Mouse (Mus musculus) intestine, embryonic 15.5 days (tissue): ENCODE measurements at regions not wholly inside any gene's neighbourhood (a gene's known extent, or its start where the extent isn't known, plus 50 kb on each side); places are given as distances from the start of the nearest gene placed in this dataset.

Experiments used
- ATAC-seq: fragments of 200-750 bp; cut with Nextera tagmentation; 2 replicates; pipeline ENCODE4 v1.8.0; 2017; ENCODE audit warnings: moderate TSS enrichment, moderate library complexity
- H3K27ac ChIP-seq: fragments of 300-500 bp; sonication (generic); 2 replicates; pipeline ENCODE4 v1.5.1; 2015; ENCODE audit warnings: mild to moderate bottlenecking, inconsistent platforms
- H3K27me3 ChIP-seq: fragments of 300-500 bp; sonication (generic); replicated peaks from 2 replicates; pipeline ENCODE4 v1.6.1; 2015; ENCODE audit warnings: inconsistent platforms
- H3K36me3 ChIP-seq: fragments of 300-500 bp; sonication (generic); 2 replicates; pipeline ENCODE4 v1.6.1; 2015; ENCODE audit warnings: inconsistent platforms
- H3K4me1 ChIP-seq: fragments of 300-500 bp; sonication (generic); replicated peaks from 2 replicates; pipeline ENCODE4 v1.6.1; 2015; ENCODE audit warnings: inconsistent platforms
- H3K4me2 ChIP-seq: fragments of 300-500 bp; sonication (generic); replicated peaks from 2 replicates; pipeline ENCODE4 v1.6.1; 2015; ENCODE audit warnings: mild to moderate bottlenecking, inconsistent platforms
- H3K4me3 ChIP-seq: fragments of 300-500 bp; sonication (generic); replicated peaks from 2 replicates; pipeline ENCODE4 v1.5.1; 2015; ENCODE audit warnings: inconsistent platforms
- H3K9ac ChIP-seq: fragments of 300-500 bp; sonication (generic); 2 replicates; pipeline ENCODE4 v1.6.1; 2015; ENCODE audit warnings: inconsistent platforms
- H3K9me3 ChIP-seq: fragments of 300-500 bp; sonication (generic); 2 replicates; pipeline ENCODE4 v1.6.1; 2016; ENCODE audit warnings: inconsistent platforms
- WGBS: fragments of 180-500 bp; shearing (Covaris S2); methylation state at CpG from one replicate; pipeline ENCODE4 v1.1.7; 2015; 5-methylcytosine and 5-hydroxymethylcytosine counted together

GRCm38 (mm10) chr10:98388543-98388942, 525.7 kb upstream of the Atp2b1 start:
- Histone ChIP-seq H3K9ac (no peak overlapping the region), H3K4me1 (no peaks in the 10 kb centered on the region), H3K27me3 (no peaks in the 10 kb centered on the region), H3K4me2 (no peak overlapping the region), H3K36me3 (no peaks in the 10 kb centered on the region), H3K4me3 (no peak overlapping the region), H3K9me3 (no peaks in the 10 kb centered on the region), H3K27ac (no peak overlapping the region)
- ATAC-seq, result peak; percentile 66; the same call in 1 of the 2 replicates

DNA sequence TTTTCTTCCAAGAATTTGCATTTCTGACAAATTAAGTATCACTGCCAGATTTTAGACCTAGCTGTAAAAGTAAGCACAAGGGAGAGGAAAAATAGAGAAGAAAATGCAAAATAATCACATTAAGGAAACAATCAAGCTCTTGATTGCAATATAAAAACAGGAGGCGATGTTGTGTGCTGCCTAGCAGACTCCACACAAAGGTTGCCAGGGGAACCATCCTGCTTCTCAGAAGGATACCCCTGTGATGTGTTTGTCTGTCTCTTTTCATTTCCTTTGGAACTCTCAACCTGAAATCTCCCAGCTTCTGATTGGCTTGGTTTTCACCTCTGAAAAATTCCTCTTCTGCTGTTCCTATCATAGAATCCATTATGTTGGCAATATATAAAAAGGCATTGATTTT, 514.3 kb upstream of the Atp2b1 start:
- H3K4me2 ChIP-seq, result no peak overlapping the region
- WGBS, result 63% methylated on average over 1 of the region's 1 CpGs
- H3K4me1 ChIP-seq, result no peaks in the 10 kb centered on the region
- H3K4me3 ChIP-seq, result no peak overlapping the region
- H3K9ac ChIP-seq, result no peak overlapping the region
- H3K9me3 ChIP-seq, result no peaks in the 10 kb centered on the region
- H3K36me3 ChIP-seq, result no peaks in the 10 kb centered on the region
- no peak for ATAC-seq
- H3K27me3 ChIP-seq, result no peaks in the 10 kb centered on the region
- no peak overlapping the region for H3K27ac ChIP-seq

GRCm38 (mm10) chr10:98417807-98418743, 496.1 kb upstream of the Atp2b1 start:
- Histone ChIP-seq H3K27me3 (no peaks in the 10 kb centered on the region), H3K4me2 (no peak overlapping the region), H3K9ac (no peak overlapping the region), H3K4me3 (no peak overlapping the region), H3K9me3 (no peaks in the 10 kb centered on the region), H3K4me1 (no peaks in the 10 kb centered on the region), H3K27ac (no peak overlapping the region), H3K36me3 (no peaks in the 10 kb centered on the region)
- ATAC-seq, result no peak
- WGBS, result 43% methylated on average over 16 of the region's 17 CpGs

- no peaks in the 10 kb centered on the region for H3K9me3 ChIP-seq
- no peak for ATAC-seq
- H3K36me3 ChIP-seq, result no peaks in the 10 kb centered on the region
- no peak overlapping the region for H3K27ac ChIP-seq
- no peaks in the 10 kb centered on the region for H3K27me3 ChIP-seq
- H3K4me1 ChIP-seq, result no peaks in the 10 kb centered on the region
- no peak overlapping the region for H3K9ac ChIP-seq
- no peak overlapping the region for H3K4me3 ChIP-seq
- 94% methylated on average over 1 of the region's 1 CpGs for WGBS
- H3K4me2 ChIP-seq, result no peak overlapping the region
Observed at GRCm38 (mm10) chr10:98424450-98424849, 489.8 kb upstream of the Atp2b1 start.

DNA sequence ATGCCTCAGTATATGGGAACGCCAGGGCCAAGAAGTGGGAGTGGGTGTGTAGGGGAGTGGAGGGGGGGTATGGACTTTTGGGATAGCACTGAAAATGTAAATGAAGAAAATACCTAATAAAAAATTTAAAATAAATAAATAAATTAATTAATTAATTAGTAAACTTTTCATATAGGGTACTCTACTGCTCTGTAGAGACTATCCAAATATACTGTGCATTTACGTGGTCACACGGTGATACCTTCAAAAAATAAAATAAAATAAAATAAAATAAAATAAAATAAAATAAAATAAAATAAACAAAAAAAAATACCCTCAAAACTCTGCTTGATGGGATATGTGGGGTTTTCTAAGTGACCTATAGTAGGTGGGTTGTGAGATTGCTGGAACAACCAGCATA, 479.2 kb upstream of the Atp2b1 start:
- ATAC-seq, result no peak
- no peaks in the 10 kb centered on the region for H3K27me3 ChIP-seq
- no peaks in the 10 kb centered on the region for H3K9me3 ChIP-seq
- no peak overlapping the region for H3K9ac ChIP-seq
- H3K4me3 ChIP-seq, result no peak overlapping the region
- WGBS, result 96% methylated on average over 3 of the region's 3 CpGs
- no peak overlapping the region for H3K4me2 ChIP-seq
- no peaks in the 10 kb centered on the region for H3K4me1 ChIP-seq
- no peak overlapping the region for H3K27ac ChIP-seq
- no peaks in the 10 kb centered on the region for H3K36me3 ChIP-seq

- H3K27me3 ChIP-seq, result no peaks in the 10 kb centered on the region
- WGBS, result 88% methylated on average over 2 of the region's 2 CpGs
- no peaks in the 10 kb centered on the region for H3K9me3 ChIP-seq
- no peak overlapping the region for H3K9ac ChIP-seq
- no peak overlapping the region for H3K27ac ChIP-seq
- no peak overlapping the region for H3K4me2 ChIP-seq
- H3K4me3 ChIP-seq, result no peak overlapping the region
- H3K36me3 ChIP-seq, result no peaks in the 10 kb centered on the region
- no peak for ATAC-seq
- no peaks in the 10 kb centered on the region for H3K4me1 ChIP-seq
Observed at GRCm38 (mm10) chr10:98461538-98461937, 452.7 kb upstream of the Atp2b1 start.

DNA sequence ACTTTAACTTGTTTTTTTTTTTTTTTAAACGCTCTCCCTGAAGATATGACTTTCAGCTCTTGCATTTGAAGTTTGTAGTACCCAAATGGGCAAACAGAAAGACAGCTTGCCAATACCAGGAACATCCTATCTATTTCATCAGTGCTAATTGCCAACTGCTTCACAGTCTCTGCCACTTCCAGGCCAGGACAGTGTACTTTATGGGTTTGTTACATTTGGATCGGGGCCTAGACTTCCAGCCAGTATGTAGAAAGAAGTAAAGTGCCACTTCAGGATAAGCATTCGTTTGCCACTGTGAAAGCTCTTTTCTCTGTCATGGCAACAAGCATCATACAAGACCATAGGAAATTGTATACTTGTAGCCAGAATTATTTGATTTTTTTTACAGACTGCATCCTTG, 439.6 kb upstream of the Atp2b1 start:
- Histone ChIP-seq H3K27ac (no peak overlapping the region), H3K9ac (no peak overlapping the region), H3K36me3 (no peaks in the 10 kb centered on the region), H3K4me1 (no peaks in the 10 kb centered on the region), H3K4me3 (no peak overlapping the region), H3K9me3 (no peaks in the 10 kb centered on the region), H3K4me2 (no peak overlapping the region), H3K27me3 (no peaks in the 10 kb centered on the region)
- ATAC-seq, result no peak
- WGBS, result 81% methylated on average over 3 of the region's 3 CpGs

- Histone ChIP-seq H3K27ac (no peak overlapping the region), H3K9ac (no peak overlapping the region), H3K36me3 (no peaks in the 10 kb centered on the region), H3K4me3 (no peak overlapping the region), H3K4me2 (no peak overlapping the region), H3K9me3 (no peaks in the 10 kb centered on the region), H3K27me3 (no peaks in the 10 kb centered on the region), H3K4me1 (no peaks in the 10 kb centered on the region)
- ATAC-seq, result no peak
- 82% methylated on average over 20 of the region's 20 CpGs for WGBS
Observed at GRCm38 (mm10) chr10:98485751-98486681, 428.2 kb upstream of the Atp2b1 start.

DNA sequence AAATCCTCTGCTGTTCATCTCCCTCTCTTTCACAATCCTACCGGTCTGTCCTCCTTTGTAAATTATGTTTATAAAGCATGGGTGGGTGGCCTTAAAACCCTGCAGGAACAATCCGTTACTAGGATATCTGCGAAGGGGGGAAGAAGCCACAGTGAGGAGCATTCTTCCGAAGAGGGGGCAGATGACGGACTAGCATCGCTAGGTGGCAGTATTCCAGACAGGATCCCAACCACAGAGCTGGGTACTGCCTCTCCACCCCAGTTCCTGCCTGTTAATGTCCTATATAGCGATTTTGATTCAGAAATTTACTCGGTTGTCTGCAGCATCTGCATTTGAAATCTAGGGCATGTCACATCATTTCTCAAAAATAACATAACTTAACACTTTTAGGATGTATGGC, 419.9 kb upstream of the Atp2b1 start:
- Histone ChIP-seq H3K27ac (no peak overlapping the region), H3K36me3 (no peaks in the 10 kb centered on the region), H3K9me3 (no peaks in the 10 kb centered on the region), H3K4me1 (no peaks in the 10 kb centered on the region), H3K4me3 (no peak overlapping the region), H3K4me2 (no peak overlapping the region), H3K9ac (no peak overlapping the region), H3K27me3 (no peaks in the 10 kb centered on the region)
- 20% methylated on average over 8 of the region's 8 CpGs for whole genome bisulfite sequencing
- no peak; the same call in 1 of the 2 replicates for ATAC-seq

GRCm38 (mm10) chr10:98496254-98496653, 418.0 kb upstream of the Atp2b1 start:
- Histone ChIP-seq H3K4me3 (no peak overlapping the region), H3K4me2 (no peak overlapping the region), H3K9me3 (no peaks in the 10 kb centered on the region), H3K27ac (no peak overlapping the region), H3K36me3 (no peaks in the 10 kb centered on the region), H3K9ac (no peak overlapping the region), H3K27me3 (no peaks in the 10 kb centered on the region), H3K4me1 (no peaks in the 10 kb centered on the region)
- 78% methylated on average over 4 of the region's 4 CpGs for WGBS
- ATAC-seq, result no peak; the same call in 1 of the 2 replicates

- H3K9me3 ChIP-seq, result no peaks in the 10 kb centered on the region
- 89% methylated on average over 4 of the region's 4 CpGs for WGBS
- H3K4me1 ChIP-seq, result no peaks in the 10 kb centered on the region
- H3K36me3 ChIP-seq, result no peaks in the 10 kb centered on the region
- no peak overlapping the region for H3K4me3 ChIP-seq
- H3K27me3 ChIP-seq, result no peaks in the 10 kb centered on the region
- no peak overlapping the region for H3K4me2 ChIP-seq
- H3K27ac ChIP-seq, result no peak overlapping the region
- H3K9ac ChIP-seq, result no peak overlapping the region
- no peak for ATAC-seq
Observed at GRCm38 (mm10) chr10:98500315-98500714, 413.9 kb upstream of the Atp2b1 start.

GRCm38 (mm10) chr10:98501566-98501965, 412.6 kb upstream of the Atp2b1 start:
- H3K4me1 ChIP-seq, result no peaks in the 10 kb centered on the region
- ATAC-seq, result no peak
- H3K4me3 ChIP-seq, result no peak overlapping the region
- no peak overlapping the region for H3K27ac ChIP-seq
- no peaks in the 10 kb centered on the region for H3K27me3 ChIP-seq
- no peak overlapping the region for H3K4me2 ChIP-seq
- no peaks in the 10 kb centered on the region for H3K9me3 ChIP-seq
- H3K9ac ChIP-seq, result no peak overlapping the region
- WGBS, result 83% methylated on average over 5 of the region's 5 CpGs
- H3K36me3 ChIP-seq, result no peaks in the 10 kb centered on the region
